Mouse (Mus musculus) CH12.LX (cell line): ENCODE measurements at regions not wholly inside any gene's neighbourhood (a gene's known extent, or its start where the extent isn't known, plus 50 kb on each side); places are given as distances from the start of the nearest gene placed in this dataset.
A peak's percentile ranks its signal among the peaks of the same experiment; 100 is the strongest.

Experiments used
- DNase-seq: peaks from one replicate; pipeline ENCODE4 v3.0.0-alpha.2; 2013; ENCODE audit errors: extremely low read depth
- H3K27ac ChIP-seq: 2 replicates; pipeline ENCODE4 v1.5.1; 2012; ENCODE audit warnings: low read depth, mild to moderate bottlenecking, control low read depth, moderate library complexity; ENCODE audit not compliant: insufficient read depth
- H3K27me3 ChIP-seq: replicated peaks from 2 replicates; pipeline ENCODE3; 2012; ENCODE audit warnings: inconsistent platforms
- H3K36me3 ChIP-seq, 2 experiments: replicated peaks in 1 of 2; 2 replicates each; pipeline versions ENCODE3 to v1.6.1; 2012; ENCODE audit warnings: inconsistent platforms in 1 of 2, low read length in 1 of 2, mild to moderate bottlenecking in 1 of 2, mixed read lengths in 1 of 2, moderate library complexity in 1 of 2; ENCODE audit not compliant: control insufficient read depth in 1 of 2, insufficient read depth in 1 of 2
- H3K4me1 ChIP-seq, 2 experiments: 2 replicates each; pipeline ENCODE4 v1.6.1; 2012; ENCODE audit warnings: inconsistent platforms in 1 of 2, moderate library complexity in 1 of 2; ENCODE audit not compliant: insufficient read depth in 2 of 2, control insufficient read depth in 1 of 2
- H3K4me2 ChIP-seq: 2 replicates; pipeline ENCODE4 v1.6.1; 2012; ENCODE audit warnings: low read depth, mild to moderate bottlenecking, control low read depth; ENCODE audit not compliant: poor library complexity, insufficient read depth, severe bottlenecking
- H3K4me3 ChIP-seq, 3 experiments: fragments of 150-350 bp in 1 of 3; sonication (generic) in 1 of 3; replicated peaks in 1 of 3; 2 replicates each; pipeline versions ENCODE3 to v1.5.1; 2011 to 2012; ENCODE audit warnings: low read depth in 2 of 3, low read length in 2 of 3, mild to moderate bottlenecking in 2 of 3, moderate library complexity in 2 of 3, control low read depth in 1 of 3, improper control_type of control experiment in 1 of 3, inconsistent platforms in 1 of 3, mixed read lengths in 1 of 3; ENCODE audit not compliant: poor library complexity in 1 of 3
- H3K79me2 ChIP-seq: replicated peaks from 2 replicates; pipeline ENCODE4 v1.6.1; 2012; ENCODE audit warnings: mild to moderate bottlenecking, moderate library complexity; ENCODE audit not compliant: control insufficient read depth, poor library complexity, insufficient read depth, severe bottlenecking; ENCODE audit errors: extremely low read depth
- H3K9ac ChIP-seq: 2 replicates; pipeline ENCODE4 v1.6.1; 2012; ENCODE audit warnings: low read depth, mild to moderate bottlenecking, control low read depth, moderate library complexity; ENCODE audit not compliant: insufficient read depth
- H3K9me3 ChIP-seq: replicated peaks from 2 replicates; pipeline ENCODE3; 2012; ENCODE audit warnings: low read length, inconsistent platforms, mixed read lengths
- BHLHE40 ChIP-seq: IDR thresholded peaks from 2 replicates; pipeline ENCODE4 v1.6.1; 2011; ENCODE audit warnings: mild to moderate bottlenecking, low read depth, low read length, improper control_type of control experiment
- CHD1 ChIP-seq: IDR thresholded peaks from 2 replicates; pipeline ENCODE4 v1.6.1; 2012; ENCODE audit warnings: low read depth, low read length, improper control_type of control experiment, inconsistent platforms
- CHD2 ChIP-seq: IDR thresholded peaks from 2 replicates; pipeline ENCODE4 v1.6.1; 2011; ENCODE audit warnings: low read length, improper control_type of control experiment
- CTCF ChIP-seq, 2 experiments: IDR thresholded peaks in 1 of 2; conservative IDR thresholded peaks in 1 of 2; 2 replicates each; pipeline ENCODE4 v1.5.1; 2011 to 2012; ENCODE audit warnings: low read depth in 2 of 2, low read length in 2 of 2, improper control_type of control experiment in 1 of 2, inconsistent platforms in 1 of 2, mild to moderate bottlenecking in 1 of 2, moderate library complexity in 1 of 2
- E2F4 ChIP-seq: IDR thresholded peaks from 2 replicates; pipeline ENCODE4 v1.6.1; 2011; ENCODE audit warnings: low read depth, low read length, improper control_type of control experiment; ENCODE audit not compliant: insufficient replicate concordance
- ELF1 ChIP-seq: IDR thresholded peaks from 2 replicates; pipeline ENCODE4 v1.6.1; 2014; ENCODE audit warnings: low read depth, mild to moderate bottlenecking, inconsistent platforms, low read length, improper control_type of control experiment
- EP300 ChIP-seq: IDR thresholded peaks from 2 replicates; pipeline ENCODE4 v1.6.1; 2011; ENCODE audit warnings: low read length, improper control_type of control experiment
- ETS1 ChIP-seq: conservative IDR thresholded peaks from 2 replicates; pipeline ENCODE4 v1.6.1; 2012; ENCODE audit warnings: low read depth, mild to moderate bottlenecking, inconsistent platforms, low read length, improper control_type of control experiment, moderate library complexity
- GABPA ChIP-seq: IDR thresholded peaks from 2 replicates; pipeline ENCODE4 v1.6.1; 2012; ENCODE audit warnings: low read depth, low read length, improper control_type of control experiment, inconsistent platforms; ENCODE audit not compliant: insufficient replicate concordance
- IRF4 ChIP-seq: IDR thresholded peaks from 2 replicates; pipeline ENCODE4 v1.6.1; 2014; ENCODE audit warnings: low read depth, mild to moderate bottlenecking, inconsistent platforms, low read length, improper control_type of control experiment
- JUND ChIP-seq: conservative IDR thresholded peaks from 2 replicates; pipeline ENCODE4 v1.6.1; 2011; ENCODE audit warnings: low read depth, low read length, improper control_type of control experiment
- KAT2A ChIP-seq: IDR thresholded peaks from 2 replicates; pipeline ENCODE4 v1.6.1; 2012; ENCODE audit warnings: low read length, improper control_type of control experiment, inconsistent platforms; ENCODE audit not compliant: insufficient replicate concordance
- MAFK ChIP-seq: IDR thresholded peaks from 2 replicates; pipeline ENCODE4 v1.6.1; 2011; ENCODE audit warnings: low read length, improper control_type of control experiment; ENCODE audit not compliant: insufficient replicate concordance
- MAX ChIP-seq: IDR thresholded peaks from 2 replicates; pipeline ENCODE4 v1.6.1; 2011; ENCODE audit warnings: low read length, improper control_type of control experiment
- MAZ ChIP-seq: IDR thresholded peaks from 2 replicates; pipeline ENCODE4 v1.6.1; 2012; ENCODE audit warnings: low read depth, mild to moderate bottlenecking, inconsistent platforms, low read length, improper control_type of control experiment, moderate library complexity
- MEF2A ChIP-seq: IDR thresholded peaks from 2 replicates; pipeline ENCODE4 v1.6.1; 2014; ENCODE audit warnings: low read depth, mild to moderate bottlenecking, inconsistent platforms, low read length, improper control_type of control experiment, borderline replicate concordance
- MXI1 ChIP-seq: IDR thresholded peaks from 2 replicates; pipeline ENCODE4 v1.6.1; 2011; ENCODE audit warnings: mild to moderate bottlenecking, low read depth, low read length, improper control_type of control experiment
- NELFE ChIP-seq: IDR thresholded peaks from 2 replicates; pipeline ENCODE4 v1.6.1; 2011; ENCODE audit warnings: low read depth, low read length, improper control_type of control experiment
- NRF1 ChIP-seq: IDR thresholded peaks from 2 replicates; pipeline ENCODE4 v1.6.1; 2014; ENCODE audit warnings: low read depth, mild to moderate bottlenecking, inconsistent platforms, low read length, improper control_type of control experiment, moderate library complexity
- POLR2AphosphoS2 ChIP-seq: IDR thresholded peaks from 2 replicates; pipeline ENCODE4 v1.6.1; 2011; ENCODE audit warnings: low read depth, low read length, improper control_type of control experiment
- RAD21 ChIP-seq: IDR thresholded peaks from 2 replicates; pipeline ENCODE4 v1.6.1; 2011; ENCODE audit warnings: low read depth, mild to moderate bottlenecking, low read length, improper control_type of control experiment, moderate library complexity
- RCOR1 ChIP-seq: conservative IDR thresholded peaks from 2 replicates; pipeline ENCODE4 v1.6.1; 2012; ENCODE audit warnings: low read depth, mild to moderate bottlenecking, inconsistent platforms, low read length, improper control_type of control experiment
- SIN3A ChIP-seq: IDR thresholded peaks from 2 replicates; pipeline ENCODE4 v1.6.1; 2012; ENCODE audit warnings: low read length, improper control_type of control experiment, inconsistent platforms
- TBP ChIP-seq: conservative IDR thresholded peaks from 2 replicates; pipeline ENCODE4 v1.6.1; 2011; ENCODE audit warnings: low read depth, low read length, improper control_type of control experiment
- TCF12 ChIP-seq: IDR thresholded peaks from 2 replicates; pipeline ENCODE4 v1.6.1; 2014; ENCODE audit warnings: low read depth, mild to moderate bottlenecking, inconsistent platforms, low read length, improper control_type of control experiment
- UBTF ChIP-seq: IDR thresholded peaks from 2 replicates; pipeline ENCODE4 v1.6.1; 2012; ENCODE audit warnings: low read depth, mild to moderate bottlenecking, inconsistent platforms, low read length, improper control_type of control experiment, moderate library complexity
- USF1 ChIP-seq: IDR thresholded peaks from 2 replicates; pipeline ENCODE4 v1.6.1; 2014; ENCODE audit warnings: low read depth, mild to moderate bottlenecking, inconsistent platforms, low read length, improper control_type of control experiment
- USF2 ChIP-seq: conservative IDR thresholded peaks from 2 replicates; pipeline ENCODE4 v1.6.1; 2011; ENCODE audit warnings: low read depth, low read length, improper control_type of control experiment
- ZC3H11A ChIP-seq: IDR thresholded peaks from 2 replicates; pipeline ENCODE4 v1.6.1; 2012; ENCODE audit warnings: low read depth, mild to moderate bottlenecking, inconsistent platforms, low read length, improper control_type of control experiment
- ZKSCAN1 ChIP-seq: IDR thresholded peaks from 2 replicates; pipeline ENCODE4 v1.6.1; 2012; ENCODE audit warnings: low read depth, inconsistent platforms, low read length, improper control_type of control experiment, borderline replicate concordance
- ZMIZ1 ChIP-seq: IDR thresholded peaks from 2 replicates; pipeline ENCODE4 v1.6.1; 2012; ENCODE audit warnings: low read depth, mild to moderate bottlenecking, inconsistent platforms, low read length, improper control_type of control experiment
- ZNF384 ChIP-seq: IDR thresholded peaks from 2 replicates; pipeline ENCODE4 v1.6.1; 2012; ENCODE audit warnings: low read depth, low read length, improper control_type of control experiment, inconsistent platforms
- dilution Hi-C: fragments of 300-500 bp; cut with MboI; formaldehyde crosslinking; loops from 2 replicates; pipeline ENCODE4 v1.14.3; 2020; ENCODE audit warnings: low sequenced_read_pairs; ENCODE audit not compliant: extremely low pct_unique_long_range_greater_than_20kb, extremely low pct_ligation_motif_present
- in situ Hi-C: fragments of 300-500 bp; cut with MboI; formaldehyde crosslinking; loops from 3 replicates; pipeline ENCODE4 v1.14.3; 2019; ENCODE audit warnings: low sequenced_read_pairs, low pct_ligation_motif_present, low pct_unique_long_range_greater_than_20kb, mixed read lengths

- peak; percentile 65 for DNase-seq
- dilution Hi-C loops, result no loop called here
- Histone ChIP-seq H3K4me1 (peaks cover 11 to 39% of the 10 kb centered on the region in 2 experiments; a peak in 3 of 4 replicates), H3K27me3 (no peaks in the 10 kb centered on the region)
- no peak for TF ChIP-seq CTCF (conservative IDR thresholded peaks at IDR 0.05 in 1 of 2, IDR thresholded peaks at IDR 0.05 in 1 of 2; ENCODE audit: low read depth in 2 of 2, low read length in 2 of 2)
- TF ChIP-seq ZC3H11A, result no peak
- no peak for TF ChIP-seq MEF2A
- no peak for TF ChIP-seq E2F4
- no peak for TF ChIP-seq NELFE
- no peak for TF ChIP-seq TBP
- no peak for TF ChIP-seq USF1
- TF ChIP-seq TCF12, result peak; percentile 49; the same call in 1 of the 2 replicates
- TF ChIP-seq GABPA, result no peak
- no peak for TF ChIP-seq MXI1
- no peak for TF ChIP-seq ELF1
- TF ChIP-seq BHLHE40, result no peak
- no peak for TF ChIP-seq CHD2
- TF ChIP-seq RCOR1, result no peak
- TF ChIP-seq EP300, result peak; percentile 81
- no peak for TF ChIP-seq ZNF384
- TF ChIP-seq JUND, result peak; percentile 30; the same call in 1 of the 2 replicates
- TF ChIP-seq POLR2AphosphoS2, result no peak
- TF ChIP-seq CHD1, result no peak
- no peak for TF ChIP-seq KAT2A
- no peak for TF ChIP-seq MAFK
- no peak for TF ChIP-seq UBTF
- TF ChIP-seq RAD21, result no peak
- no peak for TF ChIP-seq SIN3A
- no peak for TF ChIP-seq NRF1
- no peak for TF ChIP-seq ZMIZ1
- no peak for TF ChIP-seq USF2
- no peak for TF ChIP-seq MAX
- TF ChIP-seq ZKSCAN1, result no peak
- peak; percentile 48 for TF ChIP-seq IRF4
- no peak for TF ChIP-seq MAZ
- peak; percentile 67 for TF ChIP-seq ETS1
- TF ChIP-seq, all 38 proteins: peak for 5
- Histone ChIP-seq H3K79me2 (no peaks in the 10 kb centered on the region), H3K27ac (no peak overlapping the region), H3K9me3 (no peaks in the 10 kb centered on the region), H3K36me3 (no peaks in the 10 kb centered on the region), H3K4me3 (no peak overlapping the region), H3K4me2 (no peak overlapping the region), H3K9ac (no peak overlapping the region)
- in situ Hi-C loops, result no loop called here
These were observed 51.7 kb upstream of the Eepd1 start for GRCm38 (mm10) chr9:25429450-25430213.
